Mouse (Mus musculus) MEL (cell line): ENCODE data around the gene Cd209f. TPM values are rescaled to one million over a fixed set of nuclear protein-coding genes. Genes with fewer than 3 reads are reported as not detected.
"Not testable (repeated sequence)": the region's sequence is repeated elsewhere in the genome, so short reads cannot be mapped to it uniquely, and the experiment has no call there.

Experiments used
- DNase-seq: peaks from one replicate; pipeline ENCODE4 v3.0.0; 2011; ENCODE audit warnings: low read depth, low spot score
- H3K27ac ChIP-seq: 2 replicates; pipeline ENCODE4 v1.5.1; 2012; ENCODE audit warnings: low read depth, mild to moderate bottlenecking, control low read depth, low read length, moderate library complexity; ENCODE audit not compliant: control insufficient read depth
- H3K27me3 ChIP-seq, 2 experiments: fragments of 150-350 bp in 1 of 2; sonication (generic) in 1 of 2; 2 replicates each; pipeline ENCODE4 v1.6.1; 2012; ENCODE audit warnings: low read length in 2 of 2, mild to moderate bottlenecking in 2 of 2, improper control_type of control experiment in 1 of 2, moderate library complexity in 1 of 2; ENCODE audit not compliant: insufficient read depth in 2 of 2, control insufficient read depth in 1 of 2
- H3K36me3 ChIP-seq, 2 experiments: 2 replicates each; pipeline ENCODE4 v1.6.1; 2012 to 2014; ENCODE audit warnings: low read length in 2 of 2, improper control_type of control experiment in 1 of 2, inconsistent platforms in 1 of 2, mild to moderate bottlenecking in 1 of 2; ENCODE audit not compliant: insufficient read depth in 2 of 2, control insufficient read depth in 1 of 2
- H3K4me1 ChIP-seq, 2 experiments: fragments of 150-350 bp in 1 of 2; sonication (generic) in 1 of 2; 2 replicates each; pipeline ENCODE4 v1.6.1; 2012; ENCODE audit warnings: low read length in 2 of 2, improper control_type of control experiment in 1 of 2, mild to moderate bottlenecking in 1 of 2; ENCODE audit not compliant: insufficient read depth in 2 of 2, control insufficient read depth in 1 of 2
- H3K4me3 ChIP-seq, 2 experiments: fragments of 150-350 bp in 1 of 2; sonication (generic) in 1 of 2; 2 replicates each; pipeline ENCODE4 v1.5.1; 2012; ENCODE audit warnings: low read depth in 2 of 2, low read length in 2 of 2, mild to moderate bottlenecking in 2 of 2, moderate library complexity in 2 of 2, control low read depth in 1 of 2, improper control_type of control experiment in 1 of 2; ENCODE audit not compliant: control insufficient read depth in 1 of 2, insufficient read depth in 1 of 2
- H3K79me2 ChIP-seq: 2 replicates; pipeline ENCODE4 v1.6.1; 2012; ENCODE audit warnings: mild to moderate bottlenecking, low read length, moderate library complexity; ENCODE audit not compliant: control insufficient read depth, poor library complexity, insufficient read depth
- H3K9ac ChIP-seq: 2 replicates; pipeline ENCODE4 v1.6.1; 2012; ENCODE audit warnings: low read depth, mild to moderate bottlenecking, control low read depth, low read length, moderate library complexity; ENCODE audit not compliant: control insufficient read depth, poor library complexity, severe bottlenecking
- H3K9me3 ChIP-seq: fragments of 150-350 bp; sonication (generic); replicated peaks from 2 replicates; pipeline ENCODE4 v1.6.1; 2012; ENCODE audit warnings: mild to moderate bottlenecking, low read length, improper control_type of control experiment, moderate library complexity; ENCODE audit not compliant: insufficient read depth
- CHD2 ChIP-seq: IDR thresholded peaks from 2 replicates; pipeline ENCODE4 v1.6.1; 2011; ENCODE audit warnings: low read length, improper control_type of control experiment
- ETS1 ChIP-seq: IDR thresholded peaks from 2 replicates; pipeline ENCODE4 v1.6.1; 2012; ENCODE audit warnings: low read depth, mild to moderate bottlenecking, inconsistent platforms, low read length, improper control_type of control experiment, moderate library complexity
- GATA1 ChIP-seq: IDR thresholded peaks from 2 replicates; pipeline ENCODE4 v1.6.1; 2011; ENCODE audit warnings: low read depth, low read length, improper control_type of control experiment
- HCFC1 ChIP-seq: IDR thresholded peaks from 2 replicates; pipeline ENCODE4 v1.6.1; 2012; ENCODE audit warnings: low read depth, mild to moderate bottlenecking, inconsistent platforms, low read length, improper control_type of control experiment, moderate library complexity
- KAT2A ChIP-seq: conservative IDR thresholded peaks from 2 replicates; pipeline ENCODE4 v1.6.1; 2012; ENCODE audit warnings: low read depth, low read length, improper control_type of control experiment, inconsistent platforms
- MYC ChIP-seq: IDR thresholded peaks from 2 replicates; pipeline ENCODE4 v1.6.1; 2011; ENCODE audit warnings: low read depth, mild to moderate bottlenecking, low read length, improper control_type of control experiment, moderate library complexity
- NELFE ChIP-seq: IDR thresholded peaks from 2 replicates; pipeline ENCODE4 v1.6.1; 2011; ENCODE audit warnings: low read depth, low read length, improper control_type of control experiment
- NRF1 ChIP-seq: IDR thresholded peaks from 2 replicates; pipeline ENCODE4 v1.6.1; 2014; ENCODE audit warnings: low read depth, mild to moderate bottlenecking, inconsistent platforms, low read length, improper control_type of control experiment, moderate library complexity; ENCODE audit not compliant: poor library complexity, insufficient read depth, severe bottlenecking
- RAD21 ChIP-seq: IDR thresholded peaks from 2 replicates; pipeline ENCODE4 v1.6.1; 2011; ENCODE audit warnings: mild to moderate bottlenecking, low read depth, low read length, improper control_type of control experiment
- SIN3A ChIP-seq: IDR thresholded peaks from 2 replicates; pipeline ENCODE4 v1.6.1; 2012; ENCODE audit warnings: low read length, improper control_type of control experiment, inconsistent platforms
- polyA plus RNA-seq, 2 experiments: library from polyadenylated mRNA; stranded (reverse) in 1 of 2; unstranded in 1 of 2; fragments of >175 nt in 1 of 2; fragments of >200 nt in 1 of 2; gene quantifications; 2 replicates each; pipeline versions ENCODE4 v1.2.1 to v1.2.4; 2012; ENCODE audit warnings: low replicate concordance in 2 of 2, low read depth in 1 of 2; ENCODE audit not compliant: insufficient read length in 2 of 2, insufficient read depth in 1 of 2, missing spikeins in 1 of 2
- total RNA-seq: library from RNA; depleted of rRNA; stranded (reverse); fragments of 300-350 nt; gene quantifications from 2 replicates; pipeline ENCODE4 v1.2.3, GENCODE M21; 2012; rRNA removed

Cd209f gene
- total RNA-seq (not detected in 2 replicates), polyA plus RNA-seq (not detected)

DNA sequence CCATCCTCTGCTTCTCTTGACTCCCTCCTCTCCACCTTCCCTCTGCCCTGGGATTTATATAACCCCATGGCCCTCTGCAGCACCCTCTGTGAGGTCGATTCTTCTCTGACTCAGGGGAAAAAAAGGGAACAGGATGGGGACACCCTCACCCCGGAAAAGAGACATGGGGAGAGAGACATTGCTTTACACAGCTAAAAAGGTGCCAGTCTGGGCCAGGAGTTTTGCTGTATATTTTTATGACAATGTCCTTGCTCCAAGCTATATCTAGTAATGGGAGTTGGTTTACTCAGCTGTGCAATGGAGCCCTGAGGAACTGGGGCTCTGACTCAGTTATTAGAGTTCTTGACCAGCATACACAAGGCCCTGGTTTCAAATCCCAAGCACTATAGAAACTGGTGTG, at the start of gene Cd209f:
Gene Cd209f, minus strand, starts transcription at position 101 of the 400 bp plus-strand sequence.
- not testable (repeated sequence) for H3K4me3 ChIP-seq, H3K9me3 ChIP-seq, H3K27me3 ChIP-seq, H3K9ac ChIP-seq, H3K4me1 ChIP-seq, H3K79me2 ChIP-seq, H3K27ac ChIP-seq, DNase-seq, H3K36me3 ChIP-seq

DNA sequence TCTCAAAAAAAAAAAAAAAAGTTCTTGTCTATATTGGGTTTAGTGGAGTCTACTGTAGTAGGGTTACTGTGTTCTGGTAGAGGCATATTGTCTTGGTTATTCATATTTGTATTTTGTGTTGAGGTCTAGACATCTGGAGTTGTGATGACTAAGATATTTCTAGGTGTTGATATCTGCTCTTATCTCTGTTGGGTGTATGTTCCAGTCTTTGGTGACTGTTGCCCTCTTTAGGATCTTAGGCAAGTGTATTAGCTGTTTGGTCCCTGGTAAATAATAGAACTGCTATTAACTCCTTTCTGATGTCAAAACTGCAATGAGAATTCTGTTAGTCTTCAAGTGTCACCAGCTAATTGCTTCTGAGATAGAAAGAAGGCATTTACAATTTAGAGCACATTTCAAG, 49.2 kb upstream of the Cd209f start:
- Histone ChIP-seq H3K9ac (no peak overlapping the region), H3K9me3 (no peaks in the 10 kb centered on the region), H3K27me3 (no peaks in the 10 kb centered on the region; a peak in 1 of 4 replicates), H3K79me2 (no peaks in the 10 kb centered on the region), H3K4me3 (no peak overlapping the region), H3K27ac (no peak overlapping the region), H3K36me3 (no peaks in the 10 kb centered on the region), H3K4me1 (no peaks in the 10 kb centered on the region)
- DNase-seq = no peak
- no peak for TF ChIP-seq NELFE
- no peak for TF ChIP-seq CHD2
- TF ChIP-seq MYC = no peak

DNA sequence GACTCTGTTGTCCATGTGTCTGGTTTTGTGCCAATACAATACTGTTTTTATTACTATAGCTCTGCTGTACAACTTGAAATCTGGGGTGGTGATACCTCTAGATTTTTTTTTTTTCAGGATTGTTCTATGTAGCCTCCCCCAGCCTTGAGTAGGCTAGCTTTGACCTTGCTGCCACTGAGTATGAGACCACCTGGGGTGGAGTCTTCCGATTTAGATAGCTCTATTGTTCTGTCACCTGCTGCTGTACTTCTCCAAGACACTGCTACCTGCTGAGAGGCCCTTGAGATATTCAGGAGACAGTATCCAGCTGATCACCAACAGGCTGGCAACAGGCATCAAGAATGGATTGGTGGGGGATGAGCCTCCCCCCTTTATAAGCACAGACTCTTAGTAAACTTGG, 41.6 kb upstream of the Cd209f start:
- Histone ChIP-seq H3K36me3 (no peaks in the 10 kb centered on the region), H3K4me1 (no peaks in the 10 kb centered on the region), H3K27me3 (peaks cover 3 to 4% of the 10 kb centered on the region in 2 experiments), H3K9me3 (no peaks in the 10 kb centered on the region), H3K79me2 (no peaks in the 10 kb centered on the region), H3K9ac (no peak overlapping the region), H3K27ac (no peak overlapping the region), H3K4me3 (no peak overlapping the region)
- TF ChIP-seq HCFC1 (no peak), ETS1 (no peak), SIN3A (no peak), GATA1 (no peak), NELFE (no peak), RAD21 (no peak), KAT2A (no peak), NRF1 (no peak)
- no peak for DNase-seq
